In genomic region chr11:11097606-11098005, GRCm38 (mm10) we compare ENCODE assay signal across 25 mouse cellular contexts. TPM values are rescaled to one million over a fixed set of nuclear protein-coding genes. Genes with fewer than 3 reads are reported as not detected.
DNase-seq lines count a peak whose midpoint lies in the region; ATAC-seq and TF ChIP-seq lines count a peak whose summit lies in the region.
"Had no signal": no experiment of that assay in that cellular context is flagged by ENCODE, and none has a peak within 500 bp of the region (broad histone marks: within the 10 kb centered on the region; RNA-seq: fewer than 3 reads in every experiment).

No protein-coding gene starts in this region.

- ATAC-seq in forebrain, embryonic 16.5 days, result no peak
- ATAC-seq: CD4-positive, CD25-positive, alpha-beta regulatory T cell, adult 4 months; forebrain, embryonic 14.5 days had no signal

- no peak overlapping the region for H3K4me2 ChIP-seq in forebrain, embryonic 16.5 days (ENCODE audit: low read length)
- H3K4me2 ChIP-seq: embryonic facial prominence, embryonic 13.5 days; embryonic facial prominence, embryonic 15.5 days; forebrain, embryonic 12.5 days had no signal

- H3K4me1 ChIP-seq in ES-Bruce4 (ENCODE audit: control insufficient read depth, insufficient read depth, low read length), result no peaks in the 10 kb centered on the region
- peaks cover 4 to 5% of the 10 kb centered on the region in 2 experiments; a peak in 2 of 4 replicates for H3K4me1 ChIP-seq in ES-E14 (ENCODE audit: control insufficient read depth in 2 of 2, insufficient read depth in 2 of 2, low read length in 2 of 2, poor library complexity in 1 of 2)
- 0 out of 2 replicates have a peak, but pooled peaks cover under 1% of the 10 kb centered on the region for H3K4me1 ChIP-seq in forebrain, embryonic 16.5 days (replicated peaks; ENCODE audit: control insufficient read depth, insufficient read depth, low read length)
- H3K4me1 ChIP-seq: embryonic facial prominence, embryonic 15.5 days; forebrain, embryonic 12.5 days had no signal

- in situ Hi-C loops in ES-E14 (cut with MboI; ENCODE audit: low sequenced_read_pairs in 2 of 2, unreplicated experiment in 2 of 2), result no loop called here

- no peaks in the 10 kb centered on the region for H3K27me3 ChIP-seq in ES-Bruce4 (ENCODE audit: control insufficient read depth, insufficient read depth, low read length, poor library complexity, severe bottlenecking)
- H3K27me3 ChIP-seq in forebrain, embryonic 16.5 days (replicated peaks; ENCODE audit: control insufficient read depth, insufficient read depth, low read length), result 0 out of 2 replicates have a peak, but pooled peaks cover 3% of the 10 kb centered on the region
- H3K27me3 ChIP-seq: embryonic facial prominence, embryonic 13.5 days; embryonic facial prominence, embryonic 15.5 days; forebrain, embryonic 12.5 days had no signal

- no peak overlapping the region for H3K9ac ChIP-seq in ES-Bruce4 (ENCODE audit: low read depth, poor library complexity, severe bottlenecking)
- no peak overlapping the region for H3K9ac ChIP-seq in ES-E14 (ENCODE audit: insufficient read depth, low read depth, low read length, poor library complexity, severe bottlenecking)
- H3K9ac ChIP-seq in forebrain, embryonic 16.5 days (replicated peaks; ENCODE audit: low read depth, low read length), result no peak overlapping the region
- H3K9ac ChIP-seq: embryonic facial prominence, embryonic 13.5 days; embryonic facial prominence, embryonic 15.5 days; forebrain, embryonic 12.5 days had no signal

- TF ChIP-seq EP300 in ES-Bruce4 (IDR thresholded peaks at IDR 0.05; ENCODE audit: insufficient read depth, low read depth, low read length), result no peak

- H3K9me3 ChIP-seq in ES-Bruce4 (replicated peaks; ENCODE audit: control insufficient read depth, insufficient read depth, low read length, poor library complexity, severe bottlenecking) (peaks cover 7% of the 10 kb centered on the region), ES-E14 (ENCODE audit: control insufficient read depth, insufficient read depth, low read depth, low read length) (no peaks in the 10 kb centered on the region)
- H3K9me3 ChIP-seq in forebrain, embryonic 16.5 days (ENCODE audit: control insufficient read depth, low read length), result no peaks in the 10 kb centered on the region
- H3K9me3 ChIP-seq: embryonic facial prominence, embryonic 13.5 days; embryonic facial prominence, embryonic 15.5 days; forebrain, embryonic 10.5 days; forebrain, embryonic 12.5 days had no signal

- no peak for TF ChIP-seq POLR2A in ES-Bruce4 (IDR thresholded peaks at IDR 0.05; ENCODE audit: insufficient read depth, low read length)

- WGBS in forebrain, embryonic 16.5 days, result 95% methylated on average over 1 of the region's 1 CpGs

- H3K4me3 ChIP-seq in ES-Bruce4 (ENCODE audit: low read depth, low read length) (no peak overlapping the region), ES-E14 (ENCODE audit: insufficient read depth in 1 of 2, low read depth in 1 of 2, low read length in 2 of 2, poor library complexity in 1 of 2, severe bottlenecking in 1 of 2) (no peak overlapping the region)
- H3K4me3 ChIP-seq in forebrain, embryonic 16.5 days (replicated peaks; ENCODE audit: low read length), result no peak overlapping the region
- H3K4me3 ChIP-seq: embryonic facial prominence, embryonic 13.5 days; embryonic facial prominence, embryonic 15.5 days; erythroblast, embryonic 14.5 days; forebrain, embryonic 10.5 days; forebrain, embryonic 12.5 days had no signal

- no peak for DNase-seq in ES-E14 (ENCODE audit: low read depth, low spot score)
- DNase-seq in ZHBTc4 (ENCODE audit: low read depth, low spot score), result peak; percentile 60
- no peak for DNase-seq in urinary bladder, postnatal 25 days (ENCODE audit: low spot score)
- DNase-seq: adrenal gland, adult 2 months; adrenal gland, postnatal 10 days; adrenal gland, postnatal 25 days; B cell, adult 2 months; cerebellum, adult 11 months; cerebellum, adult 18-20 months; cerebellum, adult 8-10 months; cerebellum, adult 9-11 months; cerebellum, postnatal 14 days; cerebellum, postnatal 36 days; embryo, embryonic 11 days had no signal

- peak overlapping the region; percentile 25; the same call in 1 of the 2 replicates for H3K27ac ChIP-seq in ES-Bruce4 (ENCODE audit: insufficient read depth, low read length)
- peak overlapping the region; percentile 72; the same call in 1 of the 2 replicates for H3K27ac ChIP-seq in ES-E14 (ENCODE audit: insufficient read depth, low read depth, low read length, poor library complexity, severe bottlenecking)
- H3K27ac ChIP-seq in forebrain, embryonic 16.5 days (ENCODE audit: low read length), result no peak overlapping the region
- H3K27ac ChIP-seq: embryonic facial prominence, embryonic 13.5 days; embryonic facial prominence, embryonic 15.5 days; forebrain, embryonic 10.5 days; forebrain, embryonic 12.5 days had no signal

- no peak for TF ChIP-seq CTCF in ES-Bruce4 (IDR thresholded peaks at IDR 0.05; ENCODE audit: low read depth, low read length)

- H3K36me3 ChIP-seq in ES-Bruce4 (ENCODE audit: control insufficient read depth, insufficient read depth, low read length, poor library complexity, severe bottlenecking) (no peaks in the 10 kb centered on the region; the same call in 1 of the 2 replicates), ES-E14 (ENCODE audit: control insufficient read depth, insufficient read depth, low read length, poor library complexity, severe bottlenecking) (no peaks in the 10 kb centered on the region)
- no peaks in the 10 kb centered on the region for H3K36me3 ChIP-seq in forebrain, embryonic 16.5 days (ENCODE audit: control insufficient read depth, insufficient read depth)
- H3K36me3 ChIP-seq: embryonic facial prominence, embryonic 13.5 days; embryonic facial prominence, embryonic 15.5 days; forebrain, embryonic 10.5 days; forebrain, embryonic 12.5 days had no signal

TF ChIP-seq in ES-E14, 5 proteins besides CTCF, POLR2A, EP300 and RAD21:
- peak; percentile 29; the same call in 1 of the 2 replicates for TF ChIP-seq CHD2 (IDR thresholded peaks at IDR 0.05; ENCODE audit: low read depth, low read length)
- TF ChIP-seq ZC3H11A (IDR thresholded peaks at IDR 0.05; ENCODE audit: borderline replicate concordance, low read depth, low read length), result no peak

RNA-seq across cellular contexts. Expression of gene Vwc2, which starts 16.4 kb away (rescaled TPM):
- polyA plus RNA-seq in ES-Bruce4 (2011; ENCODE audit: insufficient read depth, insufficient read length, low read depth, missing spikeins), result not detected in 2 replicates
- total RNA-seq in ES-E14 (2012; rRNA removed), result 0.49 and 1.1 TPM in 2 replicates
- 3.0 and 4.6 TPM in 2 replicates for polyA plus RNA-seq in forebrain, embryonic 16.5 days (2015; fragmentation: Nextera tagmentation; extraction: Ambion mirVana)
- total RNA-seq: CH12.LX, MEL had no signal
- polyA plus RNA-seq: erythroblast, embryonic 14.5 days had no signal
